Mouse (Mus musculus) MEL (cell line): ENCODE data around the gene Ifrd1. TPM values are rescaled to one million over a fixed set of nuclear protein-coding genes. Genes with fewer than 3 reads are reported as not detected.
A peak's percentile ranks its signal among the peaks of the same experiment; 100 is the strongest.

Experiments used
- DNase-seq: peaks from one replicate; pipeline ENCODE4 v3.0.0; 2011; ENCODE audit warnings: low read depth, low spot score
- H3K27ac ChIP-seq: 2 replicates; pipeline ENCODE4 v1.5.1; 2012; ENCODE audit warnings: low read depth, mild to moderate bottlenecking, control low read depth, low read length, moderate library complexity; ENCODE audit not compliant: control insufficient read depth
- H3K27me3 ChIP-seq, 2 experiments: fragments of 150-350 bp in 1 of 2; sonication (generic) in 1 of 2; 2 replicates each; pipeline ENCODE4 v1.6.1; 2012; ENCODE audit warnings: low read length in 2 of 2, mild to moderate bottlenecking in 2 of 2, improper control_type of control experiment in 1 of 2, moderate library complexity in 1 of 2; ENCODE audit not compliant: insufficient read depth in 2 of 2, control insufficient read depth in 1 of 2
- H3K36me3 ChIP-seq, 2 experiments: 2 replicates each; pipeline ENCODE4 v1.6.1; 2012 to 2014; ENCODE audit warnings: low read length in 2 of 2, improper control_type of control experiment in 1 of 2, inconsistent platforms in 1 of 2, mild to moderate bottlenecking in 1 of 2; ENCODE audit not compliant: insufficient read depth in 2 of 2, control insufficient read depth in 1 of 2
- H3K4me1 ChIP-seq, 2 experiments: fragments of 150-350 bp in 1 of 2; sonication (generic) in 1 of 2; 2 replicates each; pipeline ENCODE4 v1.6.1; 2012; ENCODE audit warnings: low read length in 2 of 2, improper control_type of control experiment in 1 of 2, mild to moderate bottlenecking in 1 of 2; ENCODE audit not compliant: insufficient read depth in 2 of 2, control insufficient read depth in 1 of 2
- H3K4me3 ChIP-seq, 2 experiments: fragments of 150-350 bp in 1 of 2; sonication (generic) in 1 of 2; 2 replicates each; pipeline ENCODE4 v1.5.1; 2012; ENCODE audit warnings: low read depth in 2 of 2, low read length in 2 of 2, mild to moderate bottlenecking in 2 of 2, moderate library complexity in 2 of 2, control low read depth in 1 of 2, improper control_type of control experiment in 1 of 2; ENCODE audit not compliant: control insufficient read depth in 1 of 2, insufficient read depth in 1 of 2
- H3K79me2 ChIP-seq: 2 replicates; pipeline ENCODE4 v1.6.1; 2012; ENCODE audit warnings: mild to moderate bottlenecking, low read length, moderate library complexity; ENCODE audit not compliant: control insufficient read depth, poor library complexity, insufficient read depth
- H3K9ac ChIP-seq: 2 replicates; pipeline ENCODE4 v1.6.1; 2012; ENCODE audit warnings: low read depth, mild to moderate bottlenecking, control low read depth, low read length, moderate library complexity; ENCODE audit not compliant: control insufficient read depth, poor library complexity, severe bottlenecking
- H3K9me3 ChIP-seq: fragments of 150-350 bp; sonication (generic); replicated peaks from 2 replicates; pipeline ENCODE4 v1.6.1; 2012; ENCODE audit warnings: mild to moderate bottlenecking, low read length, improper control_type of control experiment, moderate library complexity; ENCODE audit not compliant: insufficient read depth
- BHLHE40 ChIP-seq: IDR thresholded peaks from 2 replicates; pipeline ENCODE4 v1.6.1; 2012; ENCODE audit warnings: low read depth, mild to moderate bottlenecking, inconsistent platforms, low read length, improper control_type of control experiment, borderline replicate concordance
- E2F4 ChIP-seq: IDR thresholded peaks from 2 replicates; pipeline ENCODE4 v1.6.1; 2011; ENCODE audit warnings: low read depth, low read length, improper control_type of control experiment, borderline replicate concordance
- ELF1 ChIP-seq: IDR thresholded peaks from 2 replicates; pipeline ENCODE4 v1.6.1; 2014; ENCODE audit warnings: low read depth, mild to moderate bottlenecking, inconsistent platforms, low read length, improper control_type of control experiment, moderate library complexity
- GABPA ChIP-seq: IDR thresholded peaks from 2 replicates; pipeline ENCODE4 v1.6.1; 2012; ENCODE audit warnings: low read depth, mild to moderate bottlenecking, inconsistent platforms, low read length, improper control_type of control experiment, moderate library complexity
- GATA1 ChIP-seq: IDR thresholded peaks from 2 replicates; pipeline ENCODE4 v1.6.1; 2011; ENCODE audit warnings: low read depth, low read length, improper control_type of control experiment
- KAT2A ChIP-seq: conservative IDR thresholded peaks from 2 replicates; pipeline ENCODE4 v1.6.1; 2012; ENCODE audit warnings: low read depth, low read length, improper control_type of control experiment, inconsistent platforms
- MAFK ChIP-seq: IDR thresholded peaks from 2 replicates; pipeline ENCODE4 v1.6.1; 2011; ENCODE audit warnings: low read depth, mild to moderate bottlenecking, low read length, improper control_type of control experiment, borderline replicate concordance
- MAZ ChIP-seq: IDR thresholded peaks from 2 replicates; pipeline ENCODE4 v1.6.1; 2012; ENCODE audit warnings: low read depth, mild to moderate bottlenecking, inconsistent platforms, low read length, improper control_type of control experiment
- MEF2A ChIP-seq: IDR thresholded peaks from 2 replicates; pipeline ENCODE4 v1.6.1; 2014; ENCODE audit warnings: low read depth, mild to moderate bottlenecking, inconsistent platforms, low read length, improper control_type of control experiment; ENCODE audit not compliant: poor library complexity, insufficient replicate concordance, severe bottlenecking; ENCODE audit errors: extremely low read depth
- MXI1 ChIP-seq: IDR thresholded peaks from 2 replicates; pipeline ENCODE4 v1.6.1; 2011; ENCODE audit warnings: mild to moderate bottlenecking, low read depth, low read length, improper control_type of control experiment
- MYC ChIP-seq: IDR thresholded peaks from 2 replicates; pipeline ENCODE4 v1.6.1; 2011; ENCODE audit warnings: low read depth, mild to moderate bottlenecking, low read length, improper control_type of control experiment, moderate library complexity
- NRF1 ChIP-seq: IDR thresholded peaks from 2 replicates; pipeline ENCODE4 v1.6.1; 2014; ENCODE audit warnings: low read depth, mild to moderate bottlenecking, inconsistent platforms, low read length, improper control_type of control experiment, moderate library complexity; ENCODE audit not compliant: poor library complexity, insufficient read depth, severe bottlenecking
- POLR2A ChIP-seq, 2 experiments: IDR thresholded peaks; 2 replicates each; pipeline ENCODE4 v1.6.1; 2011 to 2012; ENCODE audit warnings: low read length in 2 of 2, mild to moderate bottlenecking in 2 of 2, control low read depth in 1 of 2, improper control_type of control experiment in 1 of 2, low read depth in 1 of 2, moderate library complexity in 1 of 2; ENCODE audit not compliant: control insufficient read depth in 1 of 2, insufficient read depth in 1 of 2, poor library complexity in 1 of 2
- POLR2AphosphoS5 ChIP-seq: IDR thresholded peaks from 2 replicates; pipeline ENCODE4 v1.6.1; 2012; ENCODE audit warnings: low read depth, borderline replicate concordance, mild to moderate bottlenecking, inconsistent platforms, low read length, moderate library complexity, mixed read lengths
- RAD21 ChIP-seq: IDR thresholded peaks from 2 replicates; pipeline ENCODE4 v1.6.1; 2011; ENCODE audit warnings: mild to moderate bottlenecking, low read depth, low read length, improper control_type of control experiment
- RCOR1 ChIP-seq: IDR thresholded peaks from 2 replicates; pipeline ENCODE4 v1.6.1; 2012; ENCODE audit warnings: low read depth, mild to moderate bottlenecking, inconsistent platforms, low read length, improper control_type of control experiment
- SIN3A ChIP-seq: IDR thresholded peaks from 2 replicates; pipeline ENCODE4 v1.6.1; 2012; ENCODE audit warnings: low read length, improper control_type of control experiment, inconsistent platforms
- SMC3 ChIP-seq: IDR thresholded peaks from 2 replicates; pipeline ENCODE4 v1.6.1; 2011; ENCODE audit warnings: low read depth, low read length, improper control_type of control experiment
- TAL1 ChIP-seq: IDR thresholded peaks from 2 replicates; pipeline ENCODE4 v1.6.1; 2012; ENCODE audit warnings: mild to moderate bottlenecking, inconsistent platforms, low read length, moderate library complexity, mixed read lengths
- TBP ChIP-seq: IDR thresholded peaks from 2 replicates; pipeline ENCODE4 v1.8.0; 2011; ENCODE audit warnings: low read depth, low read length, improper control_type of control experiment
- TCF12 ChIP-seq: IDR thresholded peaks from 2 replicates; pipeline ENCODE4 v1.6.1; 2014; ENCODE audit warnings: low read depth, mild to moderate bottlenecking, inconsistent platforms, low read length, improper control_type of control experiment, moderate library complexity
- USF1 ChIP-seq: IDR thresholded peaks from 2 replicates; pipeline ENCODE4 v1.6.1; 2014; ENCODE audit warnings: low read depth, mild to moderate bottlenecking, inconsistent platforms, low read length, improper control_type of control experiment, moderate library complexity
- ZC3H11A ChIP-seq: IDR thresholded peaks from 2 replicates; pipeline ENCODE4 v1.6.1; 2012; ENCODE audit warnings: low read depth, mild to moderate bottlenecking, inconsistent platforms, low read length, improper control_type of control experiment
- ZKSCAN1 ChIP-seq: IDR thresholded peaks from 2 replicates; pipeline ENCODE4 v1.6.1; 2012; ENCODE audit warnings: low read depth, mild to moderate bottlenecking, inconsistent platforms, low read length, improper control_type of control experiment, moderate library complexity
- ZNF384 ChIP-seq: IDR thresholded peaks from 2 replicates; pipeline ENCODE4 v1.6.1; 2012; ENCODE audit warnings: low read depth, mild to moderate bottlenecking, inconsistent platforms, low read length, improper control_type of control experiment
- polyA plus RNA-seq, 2 experiments: library from polyadenylated mRNA; stranded (reverse) in 1 of 2; unstranded in 1 of 2; fragments of >175 nt in 1 of 2; fragments of >200 nt in 1 of 2; gene quantifications; 2 replicates each; pipeline versions ENCODE4 v1.2.1 to v1.2.4; 2012; ENCODE audit warnings: low replicate concordance in 2 of 2, low read depth in 1 of 2; ENCODE audit not compliant: insufficient read length in 2 of 2, insufficient read depth in 1 of 2, missing spikeins in 1 of 2
- total RNA-seq: library from RNA; depleted of rRNA; stranded (reverse); fragments of 300-350 nt; gene quantifications from 2 replicates; pipeline ENCODE4 v1.2.3, GENCODE M21; 2012

The Ifrd1 gene
- total and polyA plus RNA-seq, 3 experiments: 161 to 167 TPM; not detected in 1

GRCm38 (mm10) chr12:40164621-40165020, 83.7 kb downstream of the Ifrd1 start (continued):
- no peak for TF ChIP-seq MYC
- TF ChIP-seq SIN3A: peak; percentile 39; the same call in 1 of the 2 replicates
- no peak for TF ChIP-seq NRF1
- no peak for TF ChIP-seq TAL1
- no peak for TF ChIP-seq KAT2A
- TF ChIP-seq TCF12: no peak
- TF ChIP-seq SMC3: peak; percentile 99
- no peak for TF ChIP-seq ELF1

GRCm38 (mm10) chr12:40160777-40161176, 87.5 kb downstream of the Ifrd1 start:
- no peak overlapping the region for H3K27ac ChIP-seq
- no peaks in the 10 kb centered on the region for H3K79me2 ChIP-seq
- DNase-seq: no peak
- no peak overlapping the region for H3K4me3 ChIP-seq
- H3K9me3 ChIP-seq: no peaks in the 10 kb centered on the region
- TF ChIP-seq E2F4 (no peak), MXI1 (no peak), ZKSCAN1 (no peak), MYC (no peak), NRF1 (no peak), GABPA (no peak), ZNF384 (no peak), MEF2A (no peak), SMC3 (no peak), USF1 (no peak), TCF12 (no peak), RAD21 (no peak), ZC3H11A (no peak), KAT2A (no peak), TAL1 (no peak), POLR2A (IDR thresholded peaks at IDR 0.05; ENCODE audit: control insufficient read depth in 1 of 2, insufficient read depth in 1 of 2, low read depth in 1 of 2, low read length in 2 of 2, poor library complexity in 1 of 2) (no peak)
- no peaks in the 10 kb centered on the region for H3K36me3 ChIP-seq
- no peaks in the 10 kb centered on the region for H3K4me1 ChIP-seq
- no peak overlapping the region for H3K9ac ChIP-seq
- no peaks in the 10 kb centered on the region for H3K27me3 ChIP-seq

GRCm38 (mm10) chr12:40154188-40154587, 94.1 kb downstream of the Ifrd1 start:
- no peaks in the 10 kb centered on the region for H3K27me3 ChIP-seq
- no peak overlapping the region for H3K9ac ChIP-seq
- peaks cover 0 to 32% of the 10 kb centered on the region in 2 experiments; a peak in 2 of 4 replicates for H3K36me3 ChIP-seq
- peaks cover 8 to 21% of the 10 kb centered on the region in 2 experiments for H3K4me1 ChIP-seq
- H3K27ac ChIP-seq: peak overlapping the region; percentile 23; the same call in 1 of the 2 replicates
- no peak overlapping the region for H3K4me3 ChIP-seq
- peak; percentile 87 for DNase-seq
- H3K79me2 ChIP-seq: no peaks in the 10 kb centered on the region
- H3K9me3 ChIP-seq: no peaks in the 10 kb centered on the region
- no peak for TF ChIP-seq RAD21
- no peak for TF ChIP-seq TAL1
- no peak for TF ChIP-seq ELF1
- no peak for TF ChIP-seq KAT2A
- no peak for TF ChIP-seq POLR2A (IDR thresholded peaks at IDR 0.05; ENCODE audit: control insufficient read depth in 1 of 2, insufficient read depth in 1 of 2, low read depth in 1 of 2, low read length in 2 of 2, poor library complexity in 1 of 2)
- TF ChIP-seq RCOR1: peak; percentile 59
- no peak for TF ChIP-seq BHLHE40
- TF ChIP-seq MEF2A: no peak
- no peak for TF ChIP-seq ZC3H11A
- no peak for TF ChIP-seq TCF12
- TF ChIP-seq MAZ: no peak
- no peak for TF ChIP-seq ZNF384
- no peak for TF ChIP-seq MAFK
- no peak for TF ChIP-seq NRF1
- no peak for TF ChIP-seq GABPA
- TF ChIP-seq GATA1: peak; percentile 76
- TF ChIP-seq MXI1: no peak
- TF ChIP-seq TBP: 0 out of 2 replicates have a peak, but pooled peaks have one; percentile 13
- no peak for TF ChIP-seq MYC
- no peak for TF ChIP-seq POLR2AphosphoS5
